Mouse (Mus musculus): Measurements from ENCODE around the gene Prkch. TPM values are rescaled to one million over a fixed set of nuclear protein-coding genes. Genes with fewer than 3 reads are reported as not detected.

Gene Prkch
- polyA plus RNA-seq, 1 experiment, result not detected

DNA sequence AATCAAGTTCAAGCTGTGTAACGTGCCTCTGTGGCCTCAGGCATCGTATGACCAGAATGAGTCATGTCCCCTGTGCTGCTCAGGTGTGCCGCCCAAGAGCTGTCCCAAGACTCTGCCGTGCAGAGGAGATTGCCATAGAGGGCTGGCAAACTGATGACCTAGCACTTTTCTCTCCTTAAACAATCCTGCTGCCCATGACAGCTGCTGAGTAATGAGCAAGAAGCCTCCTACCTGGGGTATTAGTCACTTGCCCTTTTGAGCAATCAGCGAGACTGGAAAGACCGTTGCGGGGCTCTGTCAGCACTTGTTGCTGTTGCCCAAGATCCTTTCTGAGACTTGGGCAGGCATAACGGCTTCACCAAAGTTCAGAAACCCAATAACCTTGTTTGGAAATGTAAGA, 171.1 kb downstream of the Prkch start:
- H3K27ac ChIP-seq (ENCODE audit: insufficient read depth, low read depth, low read length), result no peak overlapping the region
- TF ChIP-seq CTCF (IDR thresholded peaks at IDR 0.05; ENCODE audit: insufficient read depth, low read depth, low read length) (no peak), POLR2A (IDR thresholded peaks at IDR 0.05; ENCODE audit: insufficient read depth, low read depth, low read length) (no peak)
- 93% methylated on average over 8 of the region's 8 CpGs for WGBS
- H3K4me3 ChIP-seq (ENCODE audit: insufficient read depth, low read depth, low read length), result no peak overlapping the region
- H3K4me1 ChIP-seq (ENCODE audit: control insufficient read depth, insufficient read depth, low read length), result no peaks in the 10 kb centered on the region

DNA sequence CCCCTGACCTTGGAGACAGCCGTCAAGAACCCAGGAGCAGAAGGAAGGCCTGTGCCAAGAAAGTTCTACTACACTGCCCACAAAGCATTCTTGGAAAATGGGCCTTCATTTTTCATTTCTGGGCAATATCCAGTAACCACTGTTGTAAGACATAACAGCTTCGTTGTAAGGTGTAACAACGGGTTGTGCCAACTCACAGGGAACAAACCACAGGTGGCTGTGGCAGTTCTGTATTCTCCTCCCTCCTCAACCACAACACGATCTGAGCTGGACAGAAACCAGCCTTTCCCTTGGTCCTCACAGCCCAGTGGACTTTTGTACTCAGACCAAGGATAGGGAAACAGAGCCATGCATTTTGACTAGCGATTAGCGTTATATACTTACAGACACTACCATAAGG, 171.9 kb downstream of the Prkch start:
- H3K4me1 ChIP-seq (ENCODE audit: control insufficient read depth, insufficient read depth, low read length), result no peaks in the 10 kb centered on the region
- H3K4me3 ChIP-seq (ENCODE audit: insufficient read depth, low read depth, low read length), result no peak overlapping the region
- no peak overlapping the region for H3K27ac ChIP-seq (ENCODE audit: insufficient read depth, low read depth, low read length)
- TF ChIP-seq CTCF (IDR thresholded peaks at IDR 0.05; ENCODE audit: insufficient read depth, low read depth, low read length), result no peak
- TF ChIP-seq POLR2A (IDR thresholded peaks at IDR 0.05; ENCODE audit: insufficient read depth, low read depth, low read length), result no peak
- 87% methylated on average over 6 of the region's 6 CpGs for WGBS

DNA sequence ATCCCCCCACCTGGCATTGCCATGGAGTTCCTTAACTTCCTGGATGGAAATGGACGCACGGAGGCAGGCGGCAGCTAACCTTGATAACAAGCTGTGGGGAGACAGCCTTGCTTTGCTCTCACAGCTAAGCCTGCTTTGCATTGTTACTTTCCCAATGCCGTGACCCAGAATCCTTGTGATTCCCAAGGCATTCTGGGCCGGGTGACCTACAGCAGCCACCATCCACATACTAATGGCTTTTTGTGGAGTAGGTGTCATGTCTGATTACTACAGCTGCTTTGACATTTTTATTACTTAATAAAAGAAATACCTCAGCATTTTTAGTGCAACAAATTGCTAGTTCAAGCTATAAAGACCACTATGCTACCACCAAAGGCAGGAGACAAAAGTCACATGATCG, 177.4 kb downstream of the Prkch start:
- no peak overlapping the region for H3K4me3 ChIP-seq (ENCODE audit: insufficient read depth, low read depth, low read length)
- H3K27ac ChIP-seq (ENCODE audit: insufficient read depth, low read depth, low read length), result no peak overlapping the region
- 88% methylated on average over 6 of the region's 6 CpGs for WGBS
- TF ChIP-seq CTCF (IDR thresholded peaks at IDR 0.05; ENCODE audit: insufficient read depth, low read depth, low read length), result no peak
- H3K4me1 ChIP-seq (ENCODE audit: control insufficient read depth, insufficient read depth, low read length), result no peaks in the 10 kb centered on the region

DNA sequence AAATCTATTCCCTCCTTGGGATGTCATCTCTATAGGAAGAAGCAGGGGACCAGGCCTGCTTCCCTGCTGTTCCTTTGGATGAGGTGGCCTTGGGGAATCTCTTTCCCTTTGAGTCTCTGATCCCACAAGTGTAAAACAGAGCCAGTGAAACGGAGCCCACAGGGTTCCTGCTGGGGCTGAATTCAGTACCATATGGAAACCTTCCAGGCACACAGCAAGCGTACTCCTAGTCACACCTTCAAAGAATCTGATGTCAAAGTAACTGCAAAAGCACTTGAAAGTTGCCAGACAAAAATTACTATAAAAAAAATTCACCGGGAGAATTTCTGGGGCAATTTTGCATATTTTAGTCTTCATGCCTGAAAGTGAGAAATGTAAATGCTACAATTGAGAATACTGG, 178.2 kb downstream of the Prkch start:
- 81% methylated on average over 3 of the region's 3 CpGs for WGBS
- Histone ChIP-seq H3K4me3 (ENCODE audit: insufficient read depth, low read depth, low read length) (no peak overlapping the region), H3K27ac (ENCODE audit: insufficient read depth, low read depth, low read length) (no peak overlapping the region), H3K4me1 (ENCODE audit: control insufficient read depth, insufficient read depth, low read length) (no peaks in the 10 kb centered on the region)
- TF ChIP-seq POLR2A (IDR thresholded peaks at IDR 0.05; ENCODE audit: insufficient read depth, low read depth, low read length) (no peak), CTCF (IDR thresholded peaks at IDR 0.05; ENCODE audit: insufficient read depth, low read depth, low read length) (no peak)

DNA sequence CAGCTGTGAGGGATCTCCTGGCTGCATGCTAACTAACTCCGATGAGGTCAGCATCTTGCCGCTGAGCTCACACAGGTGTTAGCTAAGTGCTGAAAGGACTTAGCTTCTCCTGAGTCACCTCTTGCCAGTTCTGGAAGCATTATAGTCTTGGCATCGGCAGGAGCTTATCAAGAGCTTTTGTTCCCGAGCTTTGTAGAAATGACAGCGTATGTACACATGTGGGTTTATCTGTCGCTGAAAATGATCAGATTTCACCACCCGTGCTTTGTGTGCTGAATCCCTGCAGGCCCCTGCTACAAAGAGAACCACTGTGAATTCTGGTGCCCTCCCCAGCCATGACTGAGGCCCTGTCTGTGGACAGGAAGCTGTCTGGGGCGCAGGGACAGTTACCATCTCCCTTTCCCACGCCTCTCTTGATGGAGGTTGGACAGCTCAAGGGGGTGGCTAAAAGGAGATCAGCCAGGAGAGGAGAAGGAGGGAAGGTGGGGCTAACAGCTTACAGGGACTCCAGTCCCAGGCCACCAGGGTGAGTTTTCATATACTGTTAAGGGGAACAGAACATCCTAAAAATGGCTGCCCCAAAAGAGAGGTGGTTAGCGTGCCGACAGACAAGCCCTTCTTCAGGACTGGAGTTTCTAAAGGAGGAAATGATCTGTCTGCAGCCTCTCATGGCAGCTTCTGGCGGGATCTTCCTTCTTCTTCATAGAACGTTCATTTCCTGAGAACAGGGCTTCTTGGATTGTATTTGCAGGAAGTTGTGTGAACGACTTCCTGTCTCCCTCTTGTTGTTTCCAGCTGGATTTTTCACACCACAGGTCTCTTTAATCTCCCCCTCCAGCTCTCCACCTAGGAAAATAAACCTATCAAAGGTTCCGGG, 180.3 kb downstream of the Prkch start:
- WGBS, result 68% methylated on average over 15 of the region's 15 CpGs
- Histone ChIP-seq H3K4me1 (ENCODE audit: control insufficient read depth, insufficient read depth, low read length) (no peaks in the 10 kb centered on the region; the same call in 1 of the 2 replicates), H3K27ac (ENCODE audit: insufficient read depth, low read depth, low read length) (no peak overlapping the region), H3K4me3 (ENCODE audit: insufficient read depth, low read depth, low read length) (no peak overlapping the region)
- TF ChIP-seq CTCF (IDR thresholded peaks at IDR 0.05; ENCODE audit: insufficient read depth, low read depth, low read length), result no peak

DNA sequence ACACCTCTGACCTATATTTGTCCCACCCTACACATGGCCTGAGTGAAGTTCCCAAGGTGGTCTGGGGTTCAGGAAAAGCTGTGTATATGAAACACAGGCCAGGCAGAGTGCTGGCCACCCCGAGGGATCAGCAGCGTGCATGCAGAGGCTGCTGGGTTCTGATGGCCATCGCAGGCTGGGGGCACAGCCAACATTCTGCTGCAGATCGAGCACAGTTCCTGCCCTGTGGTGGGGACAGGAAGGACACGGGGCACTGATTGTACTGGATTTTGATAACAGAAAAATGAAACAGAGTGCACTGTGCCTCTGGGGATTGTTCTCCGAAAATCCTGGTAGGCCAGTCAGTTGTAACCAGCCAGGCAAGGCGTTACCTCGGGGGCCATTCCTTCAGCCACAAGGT, 181.6 kb downstream of the Prkch start:
- Histone ChIP-seq H3K4me1 (ENCODE audit: control insufficient read depth, insufficient read depth, low read length) (no peaks in the 10 kb centered on the region; the same call in 1 of the 2 replicates), H3K27ac (ENCODE audit: insufficient read depth, low read depth, low read length) (no peak overlapping the region), H3K4me3 (ENCODE audit: insufficient read depth, low read depth, low read length) (no peak overlapping the region)
- 91% methylated on average over 8 of the region's 8 CpGs for WGBS
- no peak for TF ChIP-seq CTCF (IDR thresholded peaks at IDR 0.05; ENCODE audit: insufficient read depth, low read depth, low read length)
- no peak for TF ChIP-seq POLR2A (IDR thresholded peaks at IDR 0.05; ENCODE audit: insufficient read depth, low read depth, low read length)

DNA sequence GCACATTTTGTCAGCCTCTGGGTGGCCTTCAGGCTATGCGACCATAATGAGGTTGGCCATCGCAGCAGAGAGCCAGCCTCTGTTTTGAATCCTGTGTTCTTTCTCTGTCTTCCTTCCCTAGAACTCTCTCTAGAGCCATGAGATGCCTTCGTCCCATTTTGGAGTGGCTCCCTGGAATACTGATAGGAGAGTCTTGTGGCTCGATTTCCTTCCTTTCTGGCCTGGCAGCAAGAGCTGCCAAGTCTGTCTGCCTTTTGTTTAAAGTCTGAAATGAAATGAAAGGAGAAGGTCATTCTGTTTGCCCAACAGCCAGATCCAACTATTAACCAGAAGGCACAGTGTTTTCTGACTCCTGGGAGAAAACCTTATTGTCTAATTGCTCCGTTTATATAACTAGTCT, 184.2 kb downstream of the Prkch start:
- no peaks in the 10 kb centered on the region; the same call in 1 of the 2 replicates for H3K4me1 ChIP-seq (ENCODE audit: control insufficient read depth, insufficient read depth, low read length)
- H3K4me3 ChIP-seq (ENCODE audit: insufficient read depth, low read depth, low read length), result no peak overlapping the region
- no peak overlapping the region for H3K27ac ChIP-seq (ENCODE audit: insufficient read depth, low read depth, low read length)
- WGBS, result 45% methylated on average over 5 of the region's 5 CpGs
- TF ChIP-seq CTCF (IDR thresholded peaks at IDR 0.05; ENCODE audit: insufficient read depth, low read depth, low read length) (no peak), POLR2A (IDR thresholded peaks at IDR 0.05; ENCODE audit: insufficient read depth, low read depth, low read length) (no peak)

DNA sequence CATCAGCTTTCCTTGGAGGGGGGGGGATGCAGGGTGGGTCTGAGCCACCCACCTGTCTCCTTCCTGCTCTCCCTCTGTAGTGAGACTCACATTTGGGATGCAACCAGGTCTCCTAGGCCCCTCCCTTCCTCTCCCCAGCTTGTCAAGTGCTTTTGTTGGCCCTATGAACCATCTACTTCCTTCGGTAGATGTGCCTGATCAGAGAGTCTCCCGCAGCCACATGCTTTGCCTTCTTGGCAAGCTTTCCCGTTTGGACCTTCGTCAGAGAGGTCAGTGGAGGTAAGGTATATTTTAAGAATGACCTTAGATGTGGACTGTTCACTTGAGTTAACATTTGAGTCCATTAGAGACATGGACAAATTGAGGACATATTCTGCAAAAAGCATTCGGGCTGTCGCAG, 184.9 kb downstream of the Prkch start:
- WGBS, result 89% methylated on average over 6 of the region's 6 CpGs
- Histone ChIP-seq H3K4me3 (ENCODE audit: insufficient read depth, low read depth, low read length) (no peak overlapping the region), H3K27ac (ENCODE audit: insufficient read depth, low read depth, low read length) (no peak overlapping the region), H3K4me1 (ENCODE audit: control insufficient read depth, insufficient read depth, low read length) (no peaks in the 10 kb centered on the region; the same call in 1 of the 2 replicates)
- TF ChIP-seq CTCF (IDR thresholded peaks at IDR 0.05; ENCODE audit: insufficient read depth, low read depth, low read length) (no peak), POLR2A (IDR thresholded peaks at IDR 0.05; ENCODE audit: insufficient read depth, low read depth, low read length) (no peak)

DNA sequence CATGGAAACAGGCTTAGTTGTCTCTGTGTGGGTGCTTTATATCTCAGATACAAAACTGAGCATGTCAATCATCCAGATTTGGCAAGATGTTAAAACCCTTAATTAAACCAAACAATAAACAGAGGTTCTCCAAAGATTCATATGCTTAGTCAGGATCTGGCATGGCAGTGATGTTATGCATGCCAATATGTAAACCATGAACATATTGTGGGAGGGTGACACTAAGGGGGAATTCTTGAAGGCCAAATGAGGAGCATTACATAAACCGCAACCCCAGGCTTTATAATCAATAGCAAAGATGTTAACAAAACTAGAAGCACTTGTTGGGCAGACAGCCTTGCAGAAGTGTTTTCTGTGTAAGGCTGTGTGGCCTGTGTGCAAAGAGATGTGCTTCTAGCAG, 186.2 kb downstream of the Prkch start:
- no peak overlapping the region for H3K4me3 ChIP-seq (ENCODE audit: insufficient read depth, low read depth, low read length)
- TF ChIP-seq CTCF (IDR thresholded peaks at IDR 0.05; ENCODE audit: insufficient read depth, low read depth, low read length) (no peak), POLR2A (IDR thresholded peaks at IDR 0.05; ENCODE audit: insufficient read depth, low read depth, low read length) (no peak)
- WGBS, result 98% methylated on average over 1 of the region's 1 CpGs
- H3K27ac ChIP-seq (ENCODE audit: insufficient read depth, low read depth, low read length), result no peak overlapping the region
- no peaks in the 10 kb centered on the region; the same call in 1 of the 2 replicates for H3K4me1 ChIP-seq (ENCODE audit: control insufficient read depth, insufficient read depth, low read length)
